Mouse (Mus musculus) heart, adult 2 months (tissue): Measurements from ENCODE around the gene Tmem217. TPM values are rescaled to one million over a fixed set of nuclear protein-coding genes. Genes with fewer than 3 reads are reported as not detected.

Experiments used
- DNase-seq, 2 experiments: peaks; one replicate each; pipeline ENCODE4 v3.0.0; 2021
- H3K27ac ChIP-seq: fragments of 200-600 bp; 2 replicates; pipeline ENCODE4 v1.8.1; 2022
- H3K27me3 ChIP-seq: fragments of 200-500 bp; 2 replicates; pipeline ENCODE4 v1.6.1; 2012; ENCODE audit warnings: mild to moderate bottlenecking, low read length, inconsistent platforms, mixed read lengths; ENCODE audit not compliant: control insufficient read depth, insufficient read depth
- H3K36me3 ChIP-seq: fragments of 200-500 bp; 2 replicates; pipeline ENCODE4 v1.6.1; 2012; ENCODE audit warnings: low read length, inconsistent platforms; ENCODE audit not compliant: control insufficient read depth, insufficient read depth
- H3K4me1 ChIP-seq: fragments of 200-500 bp; 2 replicates; pipeline ENCODE4 v1.6.1; 2011; ENCODE audit warnings: low read length; ENCODE audit not compliant: control insufficient read depth, insufficient read depth
- H3K4me3 ChIP-seq: fragments of 200-600 bp; 2 replicates; pipeline ENCODE4 v1.8.1; 2022
- H3K79me2 ChIP-seq: fragments of 200-500 bp; replicated peaks from 2 replicates; pipeline ENCODE4 v1.6.1; 2012; ENCODE audit warnings: mild to moderate bottlenecking, inconsistent platforms, low read length, moderate library complexity, mixed read lengths; ENCODE audit not compliant: control insufficient read depth, insufficient read depth
- H3K9ac ChIP-seq: fragments of 200-500 bp; 2 replicates; pipeline ENCODE4 v1.6.1; 2012; ENCODE audit warnings: low read depth, mild to moderate bottlenecking, control low read depth, inconsistent platforms, low read length, mixed read lengths
- CTCF ChIP-seq: fragments of 200-600 bp; IDR thresholded peaks from 2 replicates; pipeline ENCODE4 v1.8.1; 2022; ENCODE audit warnings: antibody characterized with exemption, mild to moderate bottlenecking, moderate library complexity
- EP300 ChIP-seq: fragments of 200-500 bp; IDR thresholded peaks from 2 replicates; pipeline ENCODE4 v1.6.1; 2011; ENCODE audit warnings: low read depth, low read length, control low read depth; ENCODE audit not compliant: insufficient read depth
- POLR2A ChIP-seq: fragments of 200-500 bp; IDR thresholded peaks from 2 replicates; pipeline ENCODE4 v1.6.1; 2011; ENCODE audit warnings: mild to moderate bottlenecking, low read depth, low read length, control low read depth; ENCODE audit not compliant: insufficient read depth
- WGBS: fragments of 180-500 bp; shearing (Covaris S2); methylation state at CpG from one replicate; pipeline ENCODE4 v1.1.7; 2018; 5-methylcytosine and 5-hydroxymethylcytosine counted together
- intact Hi-C: fragments of 180-260 bp; cut with DNase I; formaldehyde crosslinking; loops from one replicate; pipeline ENCODE4 v1.15.1; 2025
- polyA plus RNA-seq: library from polyadenylated mRNA; depleted of rRNA; stranded (reverse); fragments of >200 nt; gene quantifications from 2 replicates; pipeline ENCODE4 v1.2.3, GENCODE M21; 2012
- total RNA-seq, 2 experiments: library from RNA; stranded (reverse); gene quantifications; 2 replicates each; pipeline ENCODE4 v1.2.3; 2021

Gene Tmem217
- total and polyA plus RNA-seq, 3 experiments, result not detected

DNA sequence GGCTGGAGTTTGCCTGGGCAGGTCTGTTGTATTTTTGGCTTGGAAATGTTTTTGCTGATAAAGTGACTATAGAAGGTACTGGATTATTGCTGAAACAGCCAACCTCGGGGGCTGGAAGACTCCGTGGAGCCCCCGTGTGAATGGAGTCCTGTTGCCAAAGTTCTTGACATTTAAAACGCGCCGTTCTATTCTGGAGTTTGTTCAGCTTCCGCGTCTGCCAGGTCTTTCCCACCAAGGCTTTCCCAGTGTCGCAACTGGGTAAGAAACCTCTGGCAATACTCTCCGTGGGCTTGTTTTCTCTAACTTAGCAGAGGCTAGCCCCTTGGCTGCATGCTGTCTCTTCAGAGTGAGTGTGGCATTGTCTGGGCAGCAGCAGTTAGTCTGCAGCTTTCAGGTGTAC is 4.3 kb upstream of the Tmem217 start:
- WGBS, result 49% methylated on average over 10 of the region's 10 CpGs
- 0 out of 2 replicates have a peak, but pooled peaks cover 2% of the 10 kb centered on the region for H3K79me2 ChIP-seq
- peaks cover 3% of the 10 kb centered on the region for H3K4me1 ChIP-seq
- peak in 1 of 2 experiments; percentile 7 for DNase-seq
- TF ChIP-seq CTCF, result no peak
- no peak for TF ChIP-seq EP300
- TF ChIP-seq POLR2A, result no peak
- intact Hi-C loops, result no loop called here
- no peak overlapping the region for H3K4me3 ChIP-seq
- H3K36me3 ChIP-seq, result no peaks in the 10 kb centered on the region; the same call in 1 of the 2 replicates
- H3K9ac ChIP-seq, result no peak overlapping the region
- no peak overlapping the region for H3K27ac ChIP-seq
- H3K27me3 ChIP-seq, result no peaks in the 10 kb centered on the region

DNA sequence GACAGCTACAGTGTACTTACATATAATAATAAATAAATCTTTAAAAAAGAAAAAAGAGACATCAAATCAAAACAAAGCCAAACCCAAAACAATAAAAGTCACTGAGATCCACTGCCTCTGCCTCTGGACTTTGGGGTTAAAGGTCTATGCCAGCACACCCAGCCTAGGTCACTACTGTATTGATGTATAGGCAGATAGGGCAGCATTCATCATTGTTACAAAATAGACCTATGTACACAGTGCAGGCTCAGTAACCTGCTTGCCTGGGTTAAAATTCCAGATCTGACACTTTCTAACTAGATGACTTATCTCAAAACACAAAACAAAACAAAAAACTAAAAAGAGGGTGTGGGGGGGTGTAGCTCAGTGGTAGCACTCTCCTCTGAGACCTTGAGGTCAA is 2.0 kb upstream of the Tmem217 start:
- no peak overlapping the region for H3K27ac ChIP-seq
- 0 out of 2 replicates have a peak, but pooled peaks cover 4% of the 10 kb centered on the region for H3K79me2 ChIP-seq
- H3K27me3 ChIP-seq, result no peaks in the 10 kb centered on the region
- intact Hi-C loops, result no loop called here
- H3K9ac ChIP-seq, result no peak overlapping the region
- no peak for TF ChIP-seq CTCF
- no peak for TF ChIP-seq EP300
- no peak for TF ChIP-seq POLR2A
- DNase-seq, result no peak
- H3K4me1 ChIP-seq, result peaks cover 10% of the 10 kb centered on the region
- H3K4me3 ChIP-seq, result no peak overlapping the region
- H3K36me3 ChIP-seq, result no peaks in the 10 kb centered on the region; the same call in 1 of the 2 replicates

DNA sequence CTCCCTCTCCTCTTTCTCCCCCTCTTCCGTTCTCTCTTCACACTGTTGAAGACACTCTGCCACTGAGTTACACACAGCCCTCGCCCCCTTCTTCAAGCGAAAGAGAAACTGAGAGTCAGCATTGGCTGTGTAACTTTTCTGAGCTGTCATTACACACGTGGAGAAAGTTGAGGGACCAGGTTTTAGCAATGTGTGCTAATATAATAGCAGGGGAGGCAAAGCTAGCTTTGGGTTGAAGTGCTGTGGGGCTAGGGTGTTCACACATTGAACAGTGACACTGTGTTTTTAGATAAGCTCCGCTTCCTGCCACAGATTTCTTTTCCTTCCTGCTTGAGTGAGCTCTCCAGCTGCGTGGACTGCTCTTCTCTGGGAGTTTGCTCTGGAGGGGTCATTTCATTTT is 1.2 kb downstream of the Tmem217 start:
- intact Hi-C loops, result no loop called here
- WGBS, result 26% methylated on average over 6 of the region's 6 CpGs
- no peak for DNase-seq
- peaks cover 9% of the 10 kb centered on the region for H3K4me1 ChIP-seq
- no peaks in the 10 kb centered on the region for H3K27me3 ChIP-seq
- peak overlapping the region; percentile 27; the same call in 1 of the 2 replicates for H3K4me3 ChIP-seq
- TF ChIP-seq POLR2A, result no peak
- no peak for TF ChIP-seq EP300
- no peak for TF ChIP-seq CTCF
- peak overlapping the region; percentile 2 for H3K27ac ChIP-seq
- H3K79me2 ChIP-seq, result 0 out of 2 replicates have a peak, but pooled peaks cover 4% of the 10 kb centered on the region
- H3K9ac ChIP-seq, result no peak overlapping the region
- no peaks in the 10 kb centered on the region; the same call in 1 of the 2 replicates for H3K36me3 ChIP-seq

DNA sequence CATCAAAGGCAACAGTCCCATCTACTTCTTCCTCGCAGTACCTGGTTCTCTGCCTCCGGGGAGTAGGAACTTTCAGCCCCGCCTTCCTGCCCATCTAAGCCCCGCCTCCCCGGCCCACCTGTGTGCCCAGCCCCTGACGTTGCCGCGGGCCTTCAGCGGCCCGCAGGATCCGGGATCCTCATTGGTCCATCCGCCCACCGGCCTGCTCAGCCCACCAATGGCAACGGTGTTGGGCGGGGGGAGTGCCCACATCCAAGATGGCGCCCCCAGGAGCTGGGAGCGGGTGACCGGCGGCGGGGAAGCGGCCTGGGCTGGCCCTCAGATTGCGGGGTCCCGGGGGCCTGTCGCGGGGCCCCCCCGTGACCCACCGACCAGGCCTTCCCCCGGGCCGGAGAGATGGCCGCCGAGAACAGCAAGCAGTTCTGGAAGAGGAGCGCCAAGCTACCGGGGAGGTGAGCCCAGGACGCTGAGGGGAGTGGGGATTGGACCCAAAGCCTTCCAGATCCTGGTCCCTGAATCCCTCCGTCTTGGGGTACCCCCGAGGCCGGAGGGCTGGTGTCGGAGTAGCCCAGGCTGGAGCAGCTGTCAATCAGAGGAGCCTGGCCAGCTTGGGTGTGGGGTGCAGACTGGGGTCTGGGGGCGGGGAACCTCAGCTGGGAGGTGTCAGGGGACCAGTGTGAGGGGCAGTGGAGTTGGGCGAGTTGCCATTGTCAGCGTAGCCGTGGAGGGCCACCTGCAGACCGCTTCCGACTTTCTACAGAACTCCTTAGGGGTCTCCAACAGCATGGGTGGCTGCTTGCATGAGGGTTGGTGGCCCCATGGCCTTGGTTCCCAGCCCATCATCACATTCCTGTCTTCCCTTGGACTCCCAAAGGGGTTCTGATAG is 2.4 kb downstream of the Tmem217 start, which contains the start of the genes Gm17657 and Tbc1d22b:
Gm17657 (minus strand) TSS at position 96 of the 886 bp plus-strand sequence.
Tbc1d22b (plus strand) TSS at position 243 of the 886 bp plus-strand sequence.
- Histone ChIP-seq H3K27ac (peak within 1 kb of the TSS; percentile 77), H3K4me1 (peaks cover 9% of the 10 kb centered on the region), H3K27me3 (no peaks in the 10 kb centered on the region), H3K9ac (peak within 1 kb of the TSS; percentile 82), H3K36me3 (no peaks in the 10 kb centered on the region; the same call in 1 of the 2 replicates), H3K4me3 (peak within 1 kb of the TSS; percentile 58), H3K79me2 (0 out of 2 replicates have a peak, but pooled peaks cover 4% of the 10 kb centered on the region)
- DNase-seq, result peak; percentile 91 to 95
- 0 out of 2 replicates have a peak, but pooled peaks have one; percentile 48 for TF ChIP-seq POLR2A
- no peak for TF ChIP-seq CTCF
- TF ChIP-seq EP300, result no peak
- WGBS, result under 1% methylated on average over 41 of the region's 44 CpGs
- intact Hi-C loops, result no loop called here

DNA sequence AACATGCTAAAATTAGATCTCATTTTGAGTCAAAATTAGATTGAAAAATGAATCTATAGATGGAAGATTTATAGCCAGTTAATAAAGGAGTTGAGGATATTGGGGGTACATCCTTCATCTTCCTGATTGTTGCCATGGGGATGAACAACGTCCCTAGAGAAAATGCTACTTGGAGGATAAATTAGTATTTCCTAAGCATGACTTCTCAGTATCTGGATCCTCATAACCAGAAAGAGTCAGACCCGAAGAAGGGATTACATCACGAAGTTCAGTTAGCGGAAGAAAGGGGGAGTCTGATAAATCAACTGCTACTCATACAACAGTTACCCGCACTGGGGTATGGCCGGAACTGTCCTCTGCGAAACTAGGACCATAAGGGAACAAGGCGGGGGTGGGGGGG is 3.2 kb downstream of the Tmem217 start:
- 51% methylated on average over 8 of the region's 8 CpGs for WGBS
- DNase-seq, result no peak

More for the DNA sequence above, 3.2 kb downstream of the Tmem217 start:
- H3K79me2 ChIP-seq, result 0 out of 2 replicates have a peak, but pooled peaks cover 4% of the 10 kb centered on the region
- H3K4me3 ChIP-seq, result no peak overlapping the region
- H3K9ac ChIP-seq, result no peak overlapping the region
- H3K36me3 ChIP-seq, result no peaks in the 10 kb centered on the region; the same call in 1 of the 2 replicates
- H3K4me1 ChIP-seq, result peaks cover 9% of the 10 kb centered on the region
- no peaks in the 10 kb centered on the region for H3K27me3 ChIP-seq
- no peak for TF ChIP-seq POLR2A
- TF ChIP-seq CTCF, result no peak
- TF ChIP-seq EP300, result no peak
- no peak overlapping the region for H3K27ac ChIP-seq
- intact Hi-C loops, result no loop called here
